Mouse (Mus musculus): Measurements from ENCODE around the gene Btd.

The Btd gene

GRCm38 (mm10) chr14:31647991-31648390 is 7.2 kb downstream of the Btd start:
- DNase-seq, result no peak

GRCm38 (mm10) chr14:31650347-31650746 is 9.5 kb downstream of the Btd start:
- DNase-seq, result no peak

- DNase-seq, result no peak
Observed at GRCm38 (mm10) chr14:31651206-31651605, 10.4 kb downstream of the Btd start.

GRCm38 (mm10) chr14:31652106-31652505 is 11.3 kb downstream of the Btd start:
- no peak for DNase-seq

GRCm38 (mm10) chr14:31652624-31653023 is 11.8 kb downstream of the Btd start:
- no peak for DNase-seq

GRCm38 (mm10) chr14:31653101-31653875 is 12.5 kb downstream of the Btd start:
- no peak for DNase-seq

- no peak for DNase-seq
Observed at GRCm38 (mm10) chr14:31654816-31655215, 14.0 kb downstream of the Btd start.

- no peak for DNase-seq
Observed at GRCm38 (mm10) chr14:31655406-31655805, 14.6 kb downstream of the Btd start.

GRCm38 (mm10) chr14:31656386-31656785 is 15.6 kb downstream of the Btd start:
- no peak for DNase-seq

GRCm38 (mm10) chr14:31656857-31657645 is 16.2 kb downstream of the Btd start:
- DNase-seq, result peak; percentile 80

- no peak for DNase-seq
Observed at GRCm38 (mm10) chr14:31658126-31658680, 17.4 kb downstream of the Btd start.

GRCm38 (mm10) chr14:31659501-31660181 is 18.8 kb downstream of the Btd start:
- DNase-seq, result peak; percentile 63

GRCm38 (mm10) chr14:31660312-31661093 is 19.7 kb downstream of the Btd start:
- no peak for DNase-seq

GRCm38 (mm10) chr14:31661671-31662554 is 21.1 kb downstream of the Btd start:
- DNase-seq, result peak; percentile 92

GRCm38 (mm10) chr14:31662555-31663211 is 21.9 kb downstream of the Btd start:
- DNase-seq, result peak; percentile 88

GRCm38 (mm10) chr14:31663376-31664099 is 22.7 kb downstream of the Btd start:
- no peak for DNase-seq

GRCm38 (mm10) chr14:31664100-31664902 is 23.5 kb downstream of the Btd start:
- DNase-seq, result no peak

GRCm38 (mm10) chr14:31664903-31665565 is 24.2 kb downstream of the Btd start:
- DNase-seq, result no peak

GRCm38 (mm10) chr14:31665566-31665940 is 24.7 kb downstream of the Btd start:
- DNase-seq, result no peak

Measured in lung, postnatal 10 days (tissue).